Mouse (Mus musculus): Measurements from ENCODE around the gene Pex11g.

- no peak for TF ChIP-seq EP300 (IDR thresholded peaks at IDR 0.05; ENCODE audit: low read depth)
- TF ChIP-seq CTCF (IDR thresholded peaks at IDR 0.05; ENCODE audit: low read depth) = no peak
These were observed 49.1 kb upstream of the Pex11g start for GRCm38 (mm10) chr8:3516450-3517116.
